Mouse (Mus musculus) left cerebral cortex, adult 9 months (tissue): ENCODE data around the gene Cpvl.

Source experiments
- DNase-seq, 2 experiments: peaks; one replicate each; pipeline ENCODE4 v3.0.0; 2022; ENCODE audit warnings: low spot score in 2 of 2

The Cpvl gene

GRCm38 (mm10) chr6:53937143-53938134 is 41.0 kb downstream of the Cpvl start:
- no peak for DNase-seq

GRCm38 (mm10) chr6:53931605-53932004 is 46.9 kb downstream of the Cpvl start:
- no peak for DNase-seq

GRCm38 (mm10) chr6:53929858-53930257 is 48.6 kb downstream of the Cpvl start:
- DNase-seq, result no peak

- no peak for DNase-seq
These were observed 52.3 kb downstream of the Cpvl start for GRCm38 (mm10) chr6:53926197-53926596.

- DNase-seq, result no peak
These were observed 53.3 kb downstream of the Cpvl start for GRCm38 (mm10) chr6:53925192-53925591.

- no peak for DNase-seq
These were observed 58.4 kb downstream of the Cpvl start for GRCm38 (mm10) chr6:53920041-53920440.

GRCm38 (mm10) chr6:53917026-53917558 is 61.4 kb downstream of the Cpvl start:
- DNase-seq, result no peak

GRCm38 (mm10) chr6:53915347-53915746 is 63.1 kb downstream of the Cpvl start:
- no peak for DNase-seq

- no peak for DNase-seq
These were observed 65.3 kb downstream of the Cpvl start for GRCm38 (mm10) chr6:53913151-53913550.

- DNase-seq, result no peak
These were observed 66.2 kb downstream of the Cpvl start for GRCm38 (mm10) chr6:53912112-53912782.

- no peak for DNase-seq
These were observed 68.5 kb downstream of the Cpvl start for GRCm38 (mm10) chr6:53909986-53910385.

GRCm38 (mm10) chr6:53909446-53909845 is 69.0 kb downstream of the Cpvl start:
- no peak for DNase-seq

- no peak for DNase-seq
These were observed 71.6 kb downstream of the Cpvl start for GRCm38 (mm10) chr6:53906871-53907270.

GRCm38 (mm10) chr6:53906051-53906462 is 72.4 kb downstream of the Cpvl start:
- no peak for DNase-seq

GRCm38 (mm10) chr6:53905576-53905975 is 72.9 kb downstream of the Cpvl start:
- DNase-seq, result no peak

GRCm38 (mm10) chr6:53904703-53905395 is 73.6 kb downstream of the Cpvl start:
- no peak for DNase-seq

GRCm38 (mm10) chr6:53904186-53904585 is 74.3 kb downstream of the Cpvl start:
- DNase-seq, result no peak

- no peak for DNase-seq
These were observed 76.7 kb downstream of the Cpvl start for GRCm38 (mm10) chr6:53901741-53902140.

- no peak for DNase-seq
These were observed 80.5 kb downstream of the Cpvl start for GRCm38 (mm10) chr6:53897872-53898464.

GRCm38 (mm10) chr6:53897126-53897525 is 81.3 kb downstream of the Cpvl start:
- peak; percentile 11 to 35 for DNase-seq

GRCm38 (mm10) chr6:53893731-53894130 is 84.7 kb downstream of the Cpvl start:
- DNase-seq, result no peak

GRCm38 (mm10) chr6:53891109-53891508 is 87.4 kb downstream of the Cpvl start:
- DNase-seq, result no peak
